Mouse (Mus musculus): ENCODE measurements around the gene Csf1. TPM values are rescaled to one million over a fixed set of nuclear protein-coding genes. Genes with fewer than 3 reads are reported as not detected.
"Not testable (repeated sequence)": the region's sequence is repeated elsewhere in the genome, so short reads cannot be mapped to it uniquely, and the experiment has no call there.

Csf1 gene
- polyA plus RNA-seq, 1 experiment from 2014 or later: 6.1 TPM

GRCm38 (mm10) chr3:107740578-107741207 is 19.6 kb downstream of the Csf1 start:
- ATAC-seq (ENCODE audit: low FRiP score): peak; percentile 84
- H3K9ac ChIP-seq: no peak overlapping the region
- H3K9me3 ChIP-seq: no peaks in the 10 kb centered on the region
- H3K36me3 ChIP-seq (replicated peaks): peaks cover 7% of the 10 kb centered on the region; the same call in 1 of the 2 replicates
- peak overlapping the region; percentile 2; the same call in 1 of the 2 replicates for H3K4me2 ChIP-seq
- no peak overlapping the region for H3K4me3 ChIP-seq (replicated peaks)
- 3% methylated on average over 6 of the region's 6 CpGs for WGBS
- H3K27ac ChIP-seq: peak overlapping the region; percentile 74
- no peaks in the 10 kb centered on the region for H3K27me3 ChIP-seq
- H3K4me1 ChIP-seq: peaks cover 33% of the 10 kb centered on the region

GRCm38 (mm10) chr3:107739966-107740365 is 20.3 kb downstream of the Csf1 start:
- H3K27me3 ChIP-seq: no peaks in the 10 kb centered on the region
- no peak overlapping the region for H3K4me2 ChIP-seq
- peaks cover 33% of the 10 kb centered on the region for H3K4me1 ChIP-seq
- 78% methylated on average over 2 of the region's 2 CpGs for WGBS
- no peak overlapping the region for H3K9ac ChIP-seq
- H3K9me3 ChIP-seq: no peaks in the 10 kb centered on the region
- H3K4me3 ChIP-seq (replicated peaks): no peak overlapping the region
- H3K36me3 ChIP-seq (replicated peaks): 0 out of 2 replicates have a peak, but pooled peaks cover 4% of the 10 kb centered on the region
- 0 out of 2 replicates have a peak overlapping the region, but pooled peaks have one; percentile 38 for H3K27ac ChIP-seq
- 0 out of 2 replicates have a peak, but pooled peaks have one; percentile 19 for ATAC-seq (ENCODE audit: low FRiP score)

GRCm38 (mm10) chr3:107739456-107739855 is 20.8 kb downstream of the Csf1 start:
- WGBS: 89% methylated on average over 3 of the region's 3 CpGs
- 0 out of 2 replicates have a peak, but pooled peaks cover 4% of the 10 kb centered on the region for H3K36me3 ChIP-seq (replicated peaks)
- H3K27me3 ChIP-seq: no peaks in the 10 kb centered on the region
- no peak overlapping the region for H3K4me3 ChIP-seq (replicated peaks)
- H3K9me3 ChIP-seq: no peaks in the 10 kb centered on the region
- peaks cover 33% of the 10 kb centered on the region for H3K4me1 ChIP-seq
- no peak for ATAC-seq (ENCODE audit: low FRiP score)
- H3K4me2 ChIP-seq: no peak overlapping the region
- H3K27ac ChIP-seq: 0 out of 2 replicates have a peak overlapping the region, but pooled peaks have one; percentile 38
- no peak overlapping the region for H3K9ac ChIP-seq

GRCm38 (mm10) chr3:107738620-107739019 is 21.6 kb downstream of the Csf1 start:
- Histone ChIP-seq H3K27ac (no peak overlapping the region), H3K4me1 (peaks cover 33% of the 10 kb centered on the region), H3K4me2 (no peak overlapping the region), H3K9ac (no peak overlapping the region), H3K27me3 (no peaks in the 10 kb centered on the region), H3K4me3 (replicated peaks) (no peak overlapping the region), H3K36me3 (replicated peaks) (0 out of 2 replicates have a peak, but pooled peaks cover 4% of the 10 kb centered on the region), H3K9me3 (no peaks in the 10 kb centered on the region)
- no peak for ATAC-seq (ENCODE audit: low FRiP score)
- WGBS: 85% methylated on average over 1 of the region's 1 CpGs

- H3K27ac ChIP-seq: no peak overlapping the region
- no peaks in the 10 kb centered on the region for H3K27me3 ChIP-seq
- H3K4me2 ChIP-seq: no peak overlapping the region
- no peak overlapping the region for H3K9ac ChIP-seq
- peaks cover 33% of the 10 kb centered on the region for H3K4me1 ChIP-seq
- H3K36me3 ChIP-seq (replicated peaks): 0 out of 2 replicates have a peak, but pooled peaks cover 1% of the 10 kb centered on the region
- H3K9me3 ChIP-seq: no peaks in the 10 kb centered on the region
- WGBS: 69% methylated on average over 1 of the region's 1 CpGs
- no peak for ATAC-seq (ENCODE audit: low FRiP score)
- H3K4me3 ChIP-seq (replicated peaks): no peak overlapping the region
These were observed 22.6 kb downstream of the Csf1 start for GRCm38 (mm10) chr3:107737609-107738190.

- H3K4me2 ChIP-seq; H3K9me3 ChIP-seq; H3K36me3 ChIP-seq (replicated peaks); H3K4me3 ChIP-seq (replicated peaks); H3K27me3 ChIP-seq; H3K27ac ChIP-seq; H3K9ac ChIP-seq; ATAC-seq (ENCODE audit: low FRiP score): not testable (repeated sequence)
- 94% methylated on average over 13 of the region's 13 CpGs for whole genome bisulfite sequencing
- H3K4me1 ChIP-seq: peaks cover 16% of the 10 kb centered on the region
These were observed 24.6 kb downstream of the Csf1 start for GRCm38 (mm10) chr3:107735620-107736019.

- no peak for ATAC-seq (ENCODE audit: low FRiP score)
- H3K4me2 ChIP-seq: no peak overlapping the region
- H3K27ac ChIP-seq: no peak overlapping the region
- H3K9me3 ChIP-seq: no peaks in the 10 kb centered on the region
- 90% methylated on average over 1 of the region's 1 CpGs for WGBS
- H3K27me3 ChIP-seq: no peaks in the 10 kb centered on the region
- H3K4me1 ChIP-seq: no peaks in the 10 kb centered on the region
- no peak overlapping the region for H3K4me3 ChIP-seq (replicated peaks)
- H3K36me3 ChIP-seq (replicated peaks): no peaks in the 10 kb centered on the region
- no peak overlapping the region for H3K9ac ChIP-seq
These were observed 26.9 kb downstream of the Csf1 start for GRCm38 (mm10) chr3:107733329-107733728.

- no peak overlapping the region for H3K4me3 ChIP-seq (replicated peaks)
- no peaks in the 10 kb centered on the region for H3K27me3 ChIP-seq
- no peaks in the 10 kb centered on the region for H3K4me1 ChIP-seq
- 76% methylated on average over 2 of the region's 2 CpGs for WGBS
- no peak overlapping the region for H3K27ac ChIP-seq
- no peaks in the 10 kb centered on the region for H3K36me3 ChIP-seq (replicated peaks)
- no peaks in the 10 kb centered on the region for H3K9me3 ChIP-seq
- H3K9ac ChIP-seq: no peak overlapping the region
- H3K4me2 ChIP-seq: no peak overlapping the region
- no peak for ATAC-seq (ENCODE audit: low FRiP score)
These were observed 30.0 kb downstream of the Csf1 start for GRCm38 (mm10) chr3:107730236-107730635.

GRCm38 (mm10) chr3:107728509-107728908 is 31.8 kb downstream of the Csf1 start:
- 59% methylated on average over 1 of the region's 1 CpGs for WGBS
- H3K9me3 ChIP-seq: no peaks in the 10 kb centered on the region
- no peak overlapping the region for H3K4me3 ChIP-seq (replicated peaks)
- ATAC-seq (ENCODE audit: low FRiP score): no peak
- no peak overlapping the region for H3K9ac ChIP-seq
- no peaks in the 10 kb centered on the region for H3K36me3 ChIP-seq (replicated peaks)
- H3K4me2 ChIP-seq: no peak overlapping the region
- H3K27ac ChIP-seq: no peak overlapping the region
- H3K27me3 ChIP-seq: no peaks in the 10 kb centered on the region
- no peaks in the 10 kb centered on the region for H3K4me1 ChIP-seq

- Histone ChIP-seq H3K4me1 (no peaks in the 10 kb centered on the region), H3K36me3 (replicated peaks) (no peaks in the 10 kb centered on the region), H3K9ac (no peak overlapping the region), H3K4me3 (replicated peaks) (no peak overlapping the region), H3K9me3 (no peaks in the 10 kb centered on the region), H3K27ac (no peak overlapping the region), H3K4me2 (no peak overlapping the region), H3K27me3 (no peaks in the 10 kb centered on the region)
- 86% methylated on average over 1 of the region's 1 CpGs for WGBS
- no peak for ATAC-seq (ENCODE audit: low FRiP score)
These were observed 44.3 kb downstream of the Csf1 start for GRCm38 (mm10) chr3:107715971-107716370.

- Histone ChIP-seq H3K4me1 (no peaks in the 10 kb centered on the region), H3K27ac (no peak overlapping the region), H3K36me3 (replicated peaks) (no peaks in the 10 kb centered on the region), H3K4me2 (no peak overlapping the region), H3K9ac (no peak overlapping the region), H3K4me3 (replicated peaks) (no peak overlapping the region), H3K27me3 (no peaks in the 10 kb centered on the region), H3K9me3 (no peaks in the 10 kb centered on the region)
- 79% methylated on average over 5 of the region's 5 CpGs for WGBS
- no peak for ATAC-seq (ENCODE audit: low FRiP score)
These were observed 45.9 kb downstream of the Csf1 start for GRCm38 (mm10) chr3:107714276-107714933.

- H3K4me2 ChIP-seq: no peak overlapping the region
- H3K4me1 ChIP-seq: no peaks in the 10 kb centered on the region
- no peak overlapping the region for H3K27ac ChIP-seq
- no peak overlapping the region for H3K4me3 ChIP-seq (replicated peaks)
- no peaks in the 10 kb centered on the region for H3K27me3 ChIP-seq
- no peaks in the 10 kb centered on the region for H3K36me3 ChIP-seq (replicated peaks)
- ATAC-seq (ENCODE audit: low FRiP score): no peak
- H3K9me3 ChIP-seq: no peaks in the 10 kb centered on the region
- WGBS: 61% methylated on average over 3 of the region's 3 CpGs
- H3K9ac ChIP-seq: no peak overlapping the region
These were observed 48.2 kb downstream of the Csf1 start for GRCm38 (mm10) chr3:107712081-107712480.
